Mouse (Mus musculus) right cerebral cortex, postnatal 4 days (tissue): ENCODE data around the gene Mcpt8.
"Not testable (repeated sequence)": the region's sequence is repeated elsewhere in the genome, so short reads cannot be mapped to it uniquely, and the experiment has no call there.

Experiments used
- DNase-seq: peaks from one replicate; pipeline ENCODE4 v3.0.0-alpha.2; 2022

Gene Mcpt8

GRCm38 (mm10) chr14:56085167-56085566 lies at the start of gene Mcpt8:
Mcpt8 (minus strand) TSS chr14:56085273.
- DNase-seq = no peak

- not testable (repeated sequence) for DNase-seq
These were observed 48.6 kb upstream of the Mcpt8 start for GRCm38 (mm10) chr14:56133675-56134074.

- not testable (repeated sequence) for DNase-seq
These were observed 47.4 kb upstream of the Mcpt8 start, which contains the start of gene Gzmd for GRCm38 (mm10) chr14:56132508-56132907. Gzmd (minus strand) TSS chr14:56132608.

DNA sequence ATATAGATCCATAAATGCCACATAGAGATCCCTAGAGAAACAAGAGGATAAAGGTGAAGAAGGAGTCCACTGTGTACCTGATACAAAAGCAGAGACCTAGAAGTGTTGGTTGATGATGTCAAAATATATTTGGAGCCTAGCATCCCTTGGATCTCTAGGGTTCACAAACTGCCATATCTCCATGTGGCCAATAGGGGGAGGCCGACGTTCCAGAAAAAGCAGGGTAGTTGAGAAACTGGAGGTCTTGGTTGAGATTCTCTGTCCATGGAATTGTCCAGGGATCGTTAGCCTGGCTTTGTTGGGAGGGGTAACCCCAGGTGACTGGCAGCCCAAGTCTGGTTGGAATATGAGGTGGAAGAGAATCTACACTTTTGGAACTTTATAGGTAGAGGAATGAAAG lies 43.3 kb upstream of the Mcpt8 start:
- no peak for DNase-seq

GRCm38 (mm10) chr14:56123516-56123915 lies 38.4 kb upstream of the Mcpt8 start:
- DNase-seq = no peak

DNA sequence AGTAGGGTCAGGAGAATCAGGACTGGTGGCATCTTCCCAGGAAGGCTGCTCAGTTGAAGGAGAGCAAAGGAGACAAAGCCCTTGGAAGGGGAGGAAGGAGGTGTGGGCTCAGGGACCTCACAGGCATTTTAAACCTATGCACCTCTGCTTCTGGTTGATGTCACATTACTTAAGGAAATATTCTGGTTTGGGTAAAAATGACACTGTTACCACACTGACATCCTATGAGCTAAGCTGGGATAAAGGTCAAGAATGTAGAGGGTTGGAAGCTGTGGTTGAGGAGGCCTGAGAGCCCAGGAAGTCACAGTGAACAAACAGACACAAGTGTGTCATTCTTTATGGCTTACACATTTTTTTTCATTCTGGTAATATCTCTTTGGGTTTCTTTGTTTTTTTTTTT lies 35.5 kb upstream of the Mcpt8 start, which contains the start of gene Gzme:
Gzme (minus strand) TSS at position 101 of the 400 bp plus-strand sequence.
- DNase-seq = no peak

DNA sequence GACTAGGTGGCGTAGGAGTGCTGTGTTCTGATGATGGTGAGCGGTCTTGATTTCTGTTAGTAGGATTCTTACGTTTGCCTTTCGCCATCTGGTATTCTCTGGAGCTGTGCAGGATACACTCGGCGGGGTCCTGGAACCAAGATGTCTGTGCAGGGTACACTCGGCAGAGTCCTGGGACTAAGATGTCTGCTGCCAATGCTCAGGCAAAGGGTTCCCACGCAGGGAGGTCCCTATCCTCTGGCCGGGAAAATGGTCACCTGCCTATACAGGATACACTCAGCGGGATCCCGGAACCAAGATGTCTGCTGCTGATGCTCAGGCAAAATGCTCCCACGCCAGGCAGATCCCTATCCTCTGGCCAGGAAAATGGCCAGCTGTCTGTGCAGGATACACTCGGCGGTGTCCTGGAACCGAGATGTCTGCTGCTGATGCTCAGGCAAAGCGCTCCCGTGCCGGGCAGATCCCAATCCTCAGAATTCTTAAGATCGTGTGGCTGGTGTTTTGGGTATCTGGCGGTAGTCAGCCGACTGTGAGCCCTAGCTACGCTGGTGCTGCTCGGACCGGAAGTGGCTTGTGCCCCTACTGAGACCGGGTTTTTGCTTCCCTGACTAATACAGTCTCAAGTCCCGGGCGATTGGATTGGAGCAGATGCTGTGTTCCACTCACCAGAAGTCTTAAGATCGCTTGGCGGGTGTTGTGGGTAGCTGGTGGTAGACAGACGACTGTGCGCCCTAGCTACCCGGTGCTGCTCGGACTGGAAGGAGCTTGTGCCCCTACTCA lies 30.6 kb upstream of the Mcpt8 start:
- not testable (repeated sequence) for DNase-seq

GRCm38 (mm10) chr14:56105447-56106180 lies 20.5 kb upstream of the Mcpt8 start:
- DNase-seq = no peak

- no peak for DNase-seq
These were observed 19.9 kb upstream of the Mcpt8 start for GRCm38 (mm10) chr14:56105016-56105415.

GRCm38 (mm10) chr14:56103452-56103851 lies 18.4 kb upstream of the Mcpt8 start:
- no peak for DNase-seq

GRCm38 (mm10) chr14:56102386-56102785 lies 17.3 kb upstream of the Mcpt8 start, which contains the start of gene Ctsg:
Ctsg (minus strand) TSS chr14:56102574.
- no peak for DNase-seq

DNA sequence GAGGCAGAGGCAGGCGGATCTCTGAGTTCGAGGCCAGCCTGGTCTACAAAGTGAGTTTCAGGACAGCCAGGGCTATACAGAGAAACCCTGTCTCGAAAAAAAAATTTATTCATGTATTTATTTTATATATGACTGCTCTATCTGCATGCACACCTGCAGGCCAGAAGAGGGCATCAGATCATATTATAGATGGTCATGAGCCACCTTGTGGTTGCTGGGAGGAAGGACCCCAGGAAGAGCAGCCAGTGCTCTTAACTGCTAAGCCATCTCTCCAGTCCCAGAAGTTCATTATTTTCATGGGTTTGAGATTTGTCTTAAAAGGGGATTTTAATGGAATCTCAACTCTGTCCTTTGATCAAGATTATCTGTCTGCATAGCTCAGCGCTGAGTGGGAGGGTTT lies 13.9 kb upstream of the Mcpt8 start:
- DNase-seq = no peak

- DNase-seq = no peak
These were observed 12.5 kb upstream of the Mcpt8 start for GRCm38 (mm10) chr14:56097597-56097996.

GRCm38 (mm10) chr14:56093353-56093752 lies 8.3 kb upstream of the Mcpt8 start:
- DNase-seq = no peak

- no peak for DNase-seq
These were observed 1.6 kb upstream of the Mcpt8 start for GRCm38 (mm10) chr14:56086711-56087110.

DNA sequence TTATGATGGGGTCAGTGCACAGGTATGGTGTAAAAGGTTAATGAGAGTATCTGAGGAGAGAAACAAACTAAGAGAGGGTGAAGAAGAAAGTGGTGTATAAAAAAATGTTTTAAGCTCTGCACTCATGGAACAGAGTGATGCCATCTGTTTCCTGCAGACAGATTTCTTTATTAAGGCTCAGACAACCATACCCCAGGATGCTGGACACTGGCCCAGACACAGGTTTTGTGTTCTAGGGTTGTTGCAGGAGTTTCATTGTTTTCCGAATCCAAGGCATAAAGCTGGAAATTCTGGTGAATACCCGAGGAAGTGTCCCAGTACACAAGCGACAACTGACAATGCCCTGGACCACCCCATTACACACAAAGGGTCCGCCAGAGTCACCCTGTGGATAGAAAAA lies 3.1 kb downstream of the Mcpt8 start:
- no peak for DNase-seq

GRCm38 (mm10) chr14:56062213-56062612 lies 22.9 kb downstream of the Mcpt8 start, which contains the start of gene Mcpt4:
Mcpt4 (minus strand) TSS chr14:56062313.
- DNase-seq = not testable (repeated sequence)

GRCm38 (mm10) chr14:56057722-56058121 lies 27.4 kb downstream of the Mcpt8 start:
- DNase-seq = no peak

DNA sequence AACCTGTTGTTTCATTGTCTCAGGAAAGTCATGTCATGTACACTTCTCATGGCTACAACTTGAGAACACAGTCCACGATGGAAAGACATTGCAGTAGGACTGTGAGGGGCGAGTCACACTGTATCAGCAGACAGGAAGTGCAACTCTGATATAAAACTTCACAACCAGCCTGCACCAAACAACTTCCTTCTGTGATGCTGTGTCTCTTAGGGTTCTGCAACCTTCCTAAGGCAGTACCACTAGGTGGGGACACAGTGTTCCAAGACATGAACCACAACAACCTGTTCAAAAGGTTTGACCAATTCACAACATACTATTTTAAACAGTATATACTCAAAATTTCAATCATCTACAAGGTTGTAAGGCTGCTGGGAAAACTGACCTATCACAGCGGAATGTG lies 29.7 kb downstream of the Mcpt8 start:
- no peak for DNase-seq

GRCm38 (mm10) chr14:56041792-56042191 lies 43.3 kb downstream of the Mcpt8 start, which contains the start of gene Mcpt2:
Mcpt2 (plus strand) TSS chr14:56042041.
- DNase-seq = not testable (repeated sequence)

DNA sequence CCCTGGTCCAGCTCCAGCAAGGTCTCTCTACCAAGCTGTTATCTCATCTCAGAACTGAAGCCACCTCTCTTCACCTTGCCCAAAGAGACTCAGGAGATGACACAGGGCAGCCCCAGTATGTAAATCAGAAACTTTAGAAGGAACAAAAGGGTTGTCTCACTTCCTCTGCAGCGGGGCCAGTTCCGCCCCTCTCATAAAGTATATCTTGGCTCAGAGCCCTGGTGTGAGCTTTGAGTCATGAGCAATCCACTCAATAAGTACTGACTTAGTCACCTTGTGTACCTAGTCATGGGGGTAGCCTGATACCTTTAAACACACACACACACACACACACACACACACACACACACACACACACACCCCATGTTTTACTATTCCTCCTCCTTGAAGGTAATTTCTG lies 50.6 kb downstream of the Mcpt8 start:
- DNase-seq = no peak
